Mouse (Mus musculus) kidney, embryonic 14.5 days (tissue): ENCODE results near the gene Apbb2. TPM values are rescaled to one million over a fixed set of nuclear protein-coding genes. Genes with fewer than 3 reads are reported as not detected.

Source experiments
- ATAC-seq: fragments of 200-750 bp; cut with Nextera tagmentation; 2 replicates; pipeline ENCODE4 v1.8.0; 2017; ENCODE audit warnings: moderate number of reproducible peaks, mild to moderate bottlenecking, moderate TSS enrichment, moderate library complexity; ENCODE audit not compliant: low FRiP score, low TSS enrichment
- H3K27ac ChIP-seq: fragments of 300-500 bp; sonication (generic); 2 replicates; pipeline ENCODE4 v1.5.1; 2014; ENCODE audit warnings: low read depth, mild to moderate bottlenecking, low read length, moderate library complexity, mixed read lengths
- H3K27me3 ChIP-seq: fragments of 300-500 bp; sonication (generic); 2 replicates; pipeline ENCODE4 v1.6.1; 2014; ENCODE audit warnings: mild to moderate bottlenecking, low read length; ENCODE audit not compliant: control insufficient read depth, insufficient read depth
- H3K36me3 ChIP-seq: fragments of 300-500 bp; sonication (generic); 2 replicates; pipeline ENCODE4 v1.6.1; 2014; ENCODE audit warnings: low read length, mixed read lengths; ENCODE audit not compliant: control insufficient read depth, insufficient read depth
- H3K4me1 ChIP-seq: fragments of 300-500 bp; sonication (generic); 2 replicates; pipeline ENCODE4 v1.6.1; 2014; ENCODE audit warnings: low read length, mixed read lengths; ENCODE audit not compliant: control insufficient read depth, insufficient read depth
- H3K4me2 ChIP-seq: fragments of 300-500 bp; sonication (generic); replicated peaks from 2 replicates; pipeline ENCODE4 v1.6.1; 2014; ENCODE audit warnings: low read depth, mild to moderate bottlenecking, low read length
- H3K4me3 ChIP-seq: fragments of 300-500 bp; sonication (generic); 2 replicates; pipeline ENCODE4 v1.5.1; 2014; ENCODE audit warnings: mild to moderate bottlenecking, low read length
- H3K9ac ChIP-seq: fragments of 300-500 bp; sonication (generic); 2 replicates; pipeline ENCODE4 v1.6.1; 2014; ENCODE audit warnings: low read depth, mild to moderate bottlenecking, low read length, moderate library complexity
- H3K9me3 ChIP-seq: fragments of 300-500 bp; sonication (generic); 2 replicates; pipeline ENCODE4 v1.6.1; 2016; ENCODE audit warnings: low read length; ENCODE audit not compliant: control insufficient read depth
- WGBS: fragments of 180-500 bp; shearing (Covaris S2); extraction: QIAGEN DNeasy Blood & Tissue Kit; methylation state at CpG from one replicate; pipeline ENCODE4 v1.1.7; 2014; 5-methylcytosine and 5-hydroxymethylcytosine counted together
- polyA plus RNA-seq: library from polyadenylated mRNA; unstranded; fragments of >200 nt; fragmentation: Nextera tagmentation; extraction: Ambion mirVana; gene quantifications from 2 replicates; pipeline ENCODE4 v1.2.1, GENCODE M21; 2014

Apbb2 gene
- polyA plus RNA-seq, 1 experiment from 2014 or later: 55.9 TPM

GRCm38 (mm10) chr5:66607801-66608200 is 10.8 kb downstream of the Apbb2 start:
- Histone ChIP-seq H3K4me2 (no peak overlapping the region), H3K9ac (no peak overlapping the region), H3K9me3 (no peaks in the 10 kb centered on the region), H3K4me3 (no peak overlapping the region), H3K4me1 (peaks cover 29% of the 10 kb centered on the region), H3K36me3 (no peaks in the 10 kb centered on the region), H3K27ac (no peak overlapping the region), H3K27me3 (no peaks in the 10 kb centered on the region)
- no peak for ATAC-seq
- WGBS: 93% methylated on average over 10 of the region's 10 CpGs

- Histone ChIP-seq H3K27me3 (no peaks in the 10 kb centered on the region), H3K9me3 (no peaks in the 10 kb centered on the region), H3K4me3 (no peak overlapping the region), H3K36me3 (no peaks in the 10 kb centered on the region), H3K4me2 (no peak overlapping the region), H3K9ac (no peak overlapping the region), H3K27ac (no peak overlapping the region), H3K4me1 (peaks cover 29% of the 10 kb centered on the region)
- WGBS: 80% methylated on average over 4 of the region's 4 CpGs
- no peak for ATAC-seq
Measured at GRCm38 (mm10) chr5:66607201-66607600, 11.4 kb downstream of the Apbb2 start.

- H3K27ac ChIP-seq: no peak overlapping the region
Measured at GRCm38 (mm10) chr5:66605636-66606035, 12.9 kb downstream of the Apbb2 start.

GRCm38 (mm10) chr5:66604423-66604822 is 14.2 kb downstream of the Apbb2 start:
- no peak overlapping the region for H3K4me3 ChIP-seq
- peaks cover 20% of the 10 kb centered on the region for H3K4me1 ChIP-seq

More at GRCm38 (mm10) chr5:66605636-66606035, 12.9 kb downstream of the Apbb2 start:
- no peaks in the 10 kb centered on the region for H3K36me3 ChIP-seq
- H3K4me3 ChIP-seq: no peak overlapping the region
- H3K27me3 ChIP-seq: no peaks in the 10 kb centered on the region
- no peak for ATAC-seq
- no peak overlapping the region for H3K4me2 ChIP-seq
- no peaks in the 10 kb centered on the region for H3K9me3 ChIP-seq
- no peak overlapping the region for H3K9ac ChIP-seq
- 91% methylated on average over 11 of the region's 11 CpGs for WGBS
- H3K4me1 ChIP-seq: peaks cover 24% of the 10 kb centered on the region

GRCm38 (mm10) chr5:66603746-66604145 is 14.8 kb downstream of the Apbb2 start:
- 27% methylated on average over 8 of the region's 8 CpGs for WGBS
- peak overlapping the region; percentile 27; the same call in 1 of the 2 replicates for H3K27ac ChIP-seq
- H3K36me3 ChIP-seq: no peaks in the 10 kb centered on the region
- no peaks in the 10 kb centered on the region for H3K27me3 ChIP-seq
- H3K4me1 ChIP-seq: peaks cover 18% of the 10 kb centered on the region
- ATAC-seq: peak; percentile 17; the same call in 1 of the 2 replicates
- H3K9me3 ChIP-seq: no peaks in the 10 kb centered on the region
- H3K9ac ChIP-seq: no peak overlapping the region
- peak overlapping the region; percentile 10; the same call in 1 of the 2 replicates for H3K4me2 ChIP-seq
- H3K4me3 ChIP-seq: no peak overlapping the region

More at GRCm38 (mm10) chr5:66604423-66604822, 14.2 kb downstream of the Apbb2 start:
- Histone ChIP-seq H3K9ac (no peak overlapping the region), H3K9me3 (no peaks in the 10 kb centered on the region), H3K27ac (no peak overlapping the region), H3K27me3 (no peaks in the 10 kb centered on the region), H3K36me3 (no peaks in the 10 kb centered on the region), H3K4me2 (no peak overlapping the region)
- no peak for ATAC-seq
- 84% methylated on average over 4 of the region's 4 CpGs for WGBS

- H3K4me3 ChIP-seq: no peak overlapping the region
- H3K27ac ChIP-seq: peak overlapping the region; percentile 27; the same call in 1 of the 2 replicates
- peaks cover 18% of the 10 kb centered on the region for H3K4me1 ChIP-seq
- whole genome bisulfite sequencing: 31% methylated on average over 7 of the region's 7 CpGs
- H3K36me3 ChIP-seq: no peaks in the 10 kb centered on the region
- no peak for ATAC-seq
- no peaks in the 10 kb centered on the region for H3K27me3 ChIP-seq
- no peak overlapping the region for H3K9ac ChIP-seq
- H3K9me3 ChIP-seq: no peaks in the 10 kb centered on the region
- H3K4me2 ChIP-seq: peak overlapping the region; percentile 4; the same call in 1 of the 2 replicates
Measured at GRCm38 (mm10) chr5:66603223-66603622, 15.4 kb downstream of the Apbb2 start.

GRCm38 (mm10) chr5:66602287-66602820 is 16.2 kb downstream of the Apbb2 start:
- Histone ChIP-seq H3K9me3 (no peaks in the 10 kb centered on the region), H3K27ac (no peak overlapping the region), H3K4me1 (peaks cover 18% of the 10 kb centered on the region), H3K4me3 (no peak overlapping the region), H3K27me3 (no peaks in the 10 kb centered on the region), H3K36me3 (no peaks in the 10 kb centered on the region), H3K4me2 (no peak overlapping the region), H3K9ac (no peak overlapping the region)
- no peak for ATAC-seq
- WGBS: 29% methylated on average over 9 of the region's 9 CpGs

GRCm38 (mm10) chr5:66600415-66600814 is 18.2 kb downstream of the Apbb2 start:
- Histone ChIP-seq H3K36me3 (no peaks in the 10 kb centered on the region), H3K4me1 (peaks cover 18% of the 10 kb centered on the region), H3K9me3 (no peaks in the 10 kb centered on the region), H3K4me3 (no peak overlapping the region), H3K27ac (no peak overlapping the region), H3K27me3 (no peaks in the 10 kb centered on the region), H3K4me2 (no peak overlapping the region), H3K9ac (no peak overlapping the region)
- ATAC-seq: no peak
- WGBS: 75% methylated on average over 8 of the region's 8 CpGs

GRCm38 (mm10) chr5:66599888-66600287 is 18.7 kb downstream of the Apbb2 start:
- no peaks in the 10 kb centered on the region for H3K36me3 ChIP-seq
- no peaks in the 10 kb centered on the region for H3K9me3 ChIP-seq
- ATAC-seq: no peak
- no peak overlapping the region for H3K27ac ChIP-seq
- 71% methylated on average over 9 of the region's 9 CpGs for WGBS
- H3K27me3 ChIP-seq: no peaks in the 10 kb centered on the region
- H3K4me1 ChIP-seq: peaks cover 18% of the 10 kb centered on the region
- H3K4me2 ChIP-seq: no peak overlapping the region
- no peak overlapping the region for H3K9ac ChIP-seq
- no peak overlapping the region for H3K4me3 ChIP-seq
